17 mouse cellular contexts compared by ENCODE assay signal in the genomic region with DNA sequence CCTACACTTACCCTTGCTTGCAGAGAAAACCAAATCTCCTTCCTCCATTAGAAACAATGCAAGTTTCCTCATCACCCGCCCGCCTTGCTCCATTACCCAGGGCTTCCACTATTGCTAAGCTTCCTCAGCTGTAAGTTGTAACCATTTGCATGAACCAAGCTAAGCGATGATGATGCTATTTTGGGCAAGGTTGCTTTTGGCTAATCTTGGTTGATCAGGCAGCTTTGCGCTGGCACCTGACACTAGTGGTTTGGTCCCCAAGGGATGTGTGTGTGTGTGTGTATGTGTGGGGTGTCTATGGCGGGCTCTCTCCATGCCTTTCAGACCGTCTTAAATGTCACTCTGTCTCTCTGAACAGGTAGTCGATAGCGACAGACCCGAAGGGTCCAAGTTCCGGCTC.
"Had no signal": no experiment of that assay in that cellular context is flagged by ENCODE, and none has a peak within 500 bp of the region (broad histone marks: within the 10 kb centered on the region; RNA-seq: fewer than 3 reads in every experiment).

No protein-coding gene starts in this region.

- H3K9me3 ChIP-seq: neural tube, embryonic 12.5 days; neural tube, embryonic 13.5 days; neural tube, embryonic 15.5 days; stomach, embryonic 15.5 days had no signal

- H3K27ac ChIP-seq: neural tube, embryonic 12.5 days; neural tube, embryonic 13.5 days; neural tube, embryonic 15.5 days; stomach, embryonic 15.5 days; stomach, postnatal 0 days had no signal

- H3K36me3 ChIP-seq: neural tube, embryonic 12.5 days; neural tube, embryonic 13.5 days; neural tube, embryonic 15.5 days; stomach, embryonic 15.5 days had no signal

- H3K4me2 ChIP-seq: neural tube, embryonic 12.5 days; neural tube, embryonic 13.5 days; neural tube, embryonic 15.5 days; stomach, embryonic 15.5 days had no signal

- DNase-seq: retina, postnatal 1 day; right cerebral cortex, adult 18-20 months; right cerebral cortex, postnatal 14 days; right cerebral cortex, postnatal 25 days; right cerebral cortex, postnatal 4 days; spleen, adult 18-20 months; thymus, adult 18-20 months; thymus, adult 2 months; thymus, postnatal 14 days; thymus, postnatal 25 days; thymus, postnatal 36 days; thymus, postnatal 4 days had no signal

- H3K4me1 ChIP-seq: neural tube, embryonic 12.5 days; stomach, embryonic 15.5 days had no signal

- H3K9ac ChIP-seq: neural tube, embryonic 12.5 days; neural tube, embryonic 13.5 days; neural tube, embryonic 15.5 days; stomach, embryonic 15.5 days had no signal

- H3K4me3 ChIP-seq: neural tube, embryonic 12.5 days; neural tube, embryonic 13.5 days; neural tube, embryonic 15.5 days; stomach, embryonic 15.5 days had no signal

- H3K27me3 ChIP-seq: neural tube, embryonic 12.5 days; neural tube, embryonic 13.5 days; neural tube, embryonic 15.5 days; stomach, embryonic 15.5 days had no signal
